Mouse (Mus musculus) olfactory bulb, adult 2 months (tissue): ENCODE measurements around the gene Ncam2.

Experiments
- CTCF ChIP-seq: fragments of 200-500 bp; IDR thresholded peaks from 2 replicates; pipeline ENCODE4 v1.5.1; 2012; ENCODE audit warnings: low read depth, mild to moderate bottlenecking, low read length, moderate library complexity; ENCODE audit not compliant: insufficient read depth
- POLR2A ChIP-seq: fragments of 200-500 bp; IDR thresholded peaks from 2 replicates; pipeline ENCODE4 v1.6.1; 2012; ENCODE audit warnings: mild to moderate bottlenecking, low read depth, low read length, moderate library complexity; ENCODE audit not compliant: insufficient read depth

DNA sequence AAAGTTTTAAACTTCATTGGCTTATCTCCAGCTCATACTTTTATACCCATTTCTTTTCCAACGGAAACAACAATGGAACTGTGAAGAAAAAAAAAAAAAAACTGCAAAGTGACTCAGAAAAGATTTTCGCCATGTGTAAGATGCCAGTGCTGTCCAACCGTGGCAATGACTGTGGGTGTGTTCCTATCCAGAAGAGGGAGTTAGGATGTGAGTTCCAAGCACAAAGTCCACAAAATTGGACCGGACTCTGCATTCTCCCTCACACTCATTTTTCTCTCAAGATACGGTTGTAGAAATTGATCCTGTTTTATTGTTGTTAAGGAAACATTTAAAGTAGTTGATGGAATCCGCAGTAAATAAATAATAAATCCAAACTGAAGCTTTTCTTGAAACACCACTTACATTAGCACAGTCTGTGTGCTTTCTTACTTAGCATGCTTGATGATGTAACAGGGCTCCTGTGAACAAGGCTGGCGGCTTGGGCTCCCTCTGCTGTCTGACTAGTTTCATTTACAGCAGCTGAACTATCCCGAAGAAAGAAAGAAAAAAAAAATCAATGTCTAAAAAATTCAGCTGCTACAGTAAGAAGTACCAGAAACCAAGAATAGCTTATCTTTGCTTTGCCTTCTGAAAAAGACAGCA, 25.1 kb upstream of the Ncam2 start:
- TF ChIP-seq POLR2A = no peak
- TF ChIP-seq CTCF = no peak
